Mouse (Mus musculus) intestine, embryonic 14.5 days (tissue): ENCODE results near the gene Sftpd. TPM values are rescaled to one million over a fixed set of nuclear protein-coding genes. Genes with fewer than 3 reads are reported as not detected.

Experiments used
- ATAC-seq: fragments of 200-750 bp; cut with Nextera tagmentation; replicated peaks from 2 replicates; pipeline ENCODE4 v1.8.0; 2017; ENCODE audit warnings: low read depth, moderate number of reproducible peaks, moderate TSS enrichment, moderate library complexity; ENCODE audit not compliant: low FRiP score, low TSS enrichment
- DNase-seq: peaks from one replicate; pipeline ENCODE4 v3.0.0-alpha.2; 2018; ENCODE audit warnings: low spot score
- H3K27ac ChIP-seq: fragments of 300-500 bp; sonication (generic); 2 replicates; pipeline ENCODE4 v1.5.1; 2014; ENCODE audit warnings: low read depth, mild to moderate bottlenecking, control low read depth
- H3K27me3 ChIP-seq: fragments of 300-500 bp; sonication (generic); replicated peaks from 2 replicates; pipeline ENCODE4 v1.6.1; 2014; ENCODE audit warnings: low read length, control low read depth; ENCODE audit not compliant: control insufficient read depth, insufficient read depth
- H3K36me3 ChIP-seq: fragments of 300-500 bp; sonication (generic); 2 replicates; pipeline ENCODE4 v1.6.1; 2014; ENCODE audit warnings: low read length, control low read depth; ENCODE audit not compliant: control insufficient read depth, insufficient read depth
- H3K4me1 ChIP-seq: fragments of 300-500 bp; sonication (generic); replicated peaks from 2 replicates; pipeline ENCODE4 v1.6.1; 2014; ENCODE audit warnings: low read length, control low read depth, mixed read lengths; ENCODE audit not compliant: control insufficient read depth, insufficient read depth
- H3K4me2 ChIP-seq: fragments of 300-500 bp; sonication (generic); 2 replicates; pipeline ENCODE4 v1.6.1; 2014; ENCODE audit warnings: low read length
- H3K4me3 ChIP-seq: fragments of 300-500 bp; sonication (generic); 2 replicates; pipeline ENCODE4 v1.5.1; 2014; ENCODE audit warnings: low read depth, low read length, control low read depth, mixed read lengths
- H3K9ac ChIP-seq: fragments of 300-500 bp; sonication (generic); 2 replicates; pipeline ENCODE4 v1.6.1; 2014; ENCODE audit warnings: mild to moderate bottlenecking, low read length
- H3K9me3 ChIP-seq: fragments of 300-500 bp; sonication (generic); 2 replicates; pipeline ENCODE4 v1.6.1; 2016; ENCODE audit warnings: low read length, control low read depth; ENCODE audit not compliant: control insufficient read depth
- WGBS: fragments of 180-500 bp; shearing (Covaris S2); extraction: QIAGEN DNeasy Blood & Tissue Kit; methylation state at CpG from one replicate; pipeline ENCODE4 v1.1.7; 2014; 5-methylcytosine and 5-hydroxymethylcytosine counted together
- polyA plus RNA-seq: library from polyadenylated mRNA; unstranded; fragments of >200 nt; fragmentation: Nextera tagmentation; extraction: Ambion mirVana; gene quantifications from 2 replicates; pipeline ENCODE4 v1.2.1, GENCODE M21; 2014

Gene Sftpd
- polyA plus RNA-seq, 1 experiment from 2014 or later, result not detected

DNA sequence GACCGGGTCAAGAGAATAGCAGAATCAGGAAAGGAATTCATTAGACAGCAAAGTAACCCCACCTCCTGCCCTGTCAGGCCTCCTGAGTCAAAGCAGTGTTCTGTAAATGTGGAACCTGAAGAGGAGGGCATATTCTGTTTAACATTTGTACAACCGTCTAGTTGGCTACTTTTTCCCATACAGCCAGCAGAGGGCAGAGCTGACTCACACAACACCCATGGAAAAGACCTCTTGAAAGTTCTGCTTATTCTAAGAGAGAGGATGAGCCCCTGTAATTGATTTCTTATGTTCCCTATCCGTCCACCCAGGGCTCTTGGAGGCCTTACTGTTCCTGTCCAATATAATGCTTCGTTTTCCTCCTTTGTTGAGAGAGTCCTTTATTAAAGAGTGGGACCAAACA, 57.0 kb downstream of the Sftpd start:
- Histone ChIP-seq H3K4me1 (no peaks in the 10 kb centered on the region), H3K27ac (no peak overlapping the region), H3K9me3 (no peaks in the 10 kb centered on the region), H3K4me2 (no peak overlapping the region), H3K36me3 (no peaks in the 10 kb centered on the region), H3K27me3 (no peaks in the 10 kb centered on the region), H3K4me3 (no peak overlapping the region), H3K9ac (no peak overlapping the region)
- WGBS, result 30% methylated on average over 4 of the region's 4 CpGs
- peak; percentile 56 for DNase-seq
- no peak for ATAC-seq

DNA sequence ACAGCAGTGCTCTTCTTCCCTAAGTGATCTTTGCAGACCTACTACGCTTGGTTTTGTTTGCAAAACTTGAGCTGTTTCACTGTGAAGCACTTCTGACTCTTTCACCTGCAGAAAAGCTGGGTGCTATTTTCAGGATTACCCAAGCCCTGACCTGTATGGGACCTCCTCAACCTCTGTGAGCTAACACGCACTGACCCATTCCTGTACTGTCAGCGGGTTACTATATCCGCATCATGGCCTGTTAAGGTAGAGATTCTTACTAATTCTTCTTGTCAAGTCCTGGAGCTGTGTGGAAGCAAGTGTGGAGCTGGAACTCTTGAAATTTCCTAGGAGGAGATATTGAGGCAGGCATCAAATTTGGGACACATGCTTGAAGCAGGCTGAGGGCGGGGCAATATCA, 60.3 kb downstream of the Sftpd start:
- H3K27me3 ChIP-seq, result no peaks in the 10 kb centered on the region
- no peak overlapping the region for H3K4me3 ChIP-seq
- WGBS, result 85% methylated on average over 5 of the region's 5 CpGs
- H3K36me3 ChIP-seq, result no peaks in the 10 kb centered on the region
- no peaks in the 10 kb centered on the region for H3K9me3 ChIP-seq
- DNase-seq (no peak), ATAC-seq (no peak)
- H3K4me1 ChIP-seq, result no peaks in the 10 kb centered on the region
- no peak overlapping the region for H3K27ac ChIP-seq
- no peak overlapping the region for H3K4me2 ChIP-seq
- no peak overlapping the region for H3K9ac ChIP-seq

Other genes starting within 250 kb of the Sftpd start
- gene Tspan14, start 218.3 kb downstream of the Sftpd start, polyA plus RNA-seq, result 71.4 and 76.1 TPM in 2 replicates
- 46.3 and 46.4 TPM in 2 replicates for gene Fam213a, start 171.4 kb downstream of the Sftpd start, polyA plus RNA-seq
- not detected in 2 replicates for gene Dydc2, start 115.9 kb downstream of the Sftpd start, polyA plus RNA-seq
- not detected in 2 replicates for gene Dydc1, start 112.2 kb downstream of the Sftpd start, polyA plus RNA-seq
- 2.0 TPM in 1 of 2 replicates, not detected in the other for gene Mat1a, start 80.1 kb downstream of the Sftpd start, polyA plus RNA-seq
- not detected in 2 replicates for gene Sftpa1, start 53.4 kb downstream of the Sftpd start, polyA plus RNA-seq
- not detected in 2 replicates for gene Mbl1, start 33.7 kb downstream of the Sftpd start, polyA plus RNA-seq
- 0.27 and 0.37 TPM in 2 replicates for gene Gm2832, start 93.7 kb upstream of the Sftpd start, polyA plus RNA-seq
- gene Gm5798, start 163.5 kb upstream of the Sftpd start, polyA plus RNA-seq, result not detected in 2 replicates
- gene Gm7945, start 201.2 kb upstream of the Sftpd start, polyA plus RNA-seq, result not detected in 2 replicates
- not detected in 2 replicates for gene Gm6482, start 223.1 kb upstream of the Sftpd start, polyA plus RNA-seq